In the genomic region with DNA sequence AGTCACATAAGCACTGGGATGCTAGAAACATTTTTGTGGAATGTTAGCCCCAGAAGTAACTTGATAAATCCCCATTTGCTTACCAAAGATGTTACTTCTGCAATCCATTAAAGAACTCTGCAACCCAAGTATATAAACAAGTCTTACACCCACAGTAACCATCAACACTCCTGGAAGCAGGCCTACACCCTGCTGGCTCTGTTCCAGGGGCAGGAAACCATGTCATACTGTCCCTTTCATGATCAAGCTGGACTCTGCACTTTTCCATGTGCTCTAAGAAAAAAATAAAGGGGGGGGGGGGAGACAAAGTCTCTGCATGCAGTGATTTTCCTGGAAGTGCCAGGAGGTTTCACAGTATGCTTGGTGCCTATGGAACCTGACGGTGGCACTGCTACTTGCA, we compare ENCODE assay signal across 24 mouse cellular contexts.
DNase-seq lines count a peak whose midpoint lies in the region; ATAC-seq lines count a peak whose summit lies in the region.
"Had no signal": no experiment of that assay in that cellular context is flagged by ENCODE, and none has a peak within 500 bp of the region (broad histone marks: within the 10 kb centered on the region; RNA-seq: fewer than 3 reads in every experiment).

No protein-coding gene starts in this region.

- 78% methylated on average over 1 of the region's 1 CpGs for WGBS in heart, embryonic 12.5 days
- 87% methylated on average over 1 of the region's 1 CpGs for WGBS in kidney, embryonic 16.5 days

- peaks cover 6% of the 10 kb centered on the region; the same call in 1 of the 2 replicates for H3K4me1 ChIP-seq in heart, embryonic 12.5 days (replicated peaks)
- H3K4me1 ChIP-seq in kidney, embryonic 16.5 days (ENCODE audit: insufficient read depth, low read length): no peaks in the 10 kb centered on the region
- H3K4me1 ChIP-seq: forebrain, embryonic 10.5 days; hindbrain, embryonic 12.5 days; limb, embryonic 15.5 days; lung, embryonic 15.5 days; midbrain, embryonic 10.5 days; stomach, embryonic 15.5 days had no signal

- no peak overlapping the region for H3K4me3 ChIP-seq in heart, embryonic 12.5 days
- H3K4me3 ChIP-seq in kidney, embryonic 16.5 days (ENCODE audit: low read length): no peak overlapping the region
- H3K4me3 ChIP-seq: forebrain, embryonic 10.5 days; heart, adult 2 months; hindbrain, embryonic 12.5 days; limb, embryonic 15.5 days; lung, embryonic 15.5 days; midbrain, embryonic 10.5 days; stomach, embryonic 15.5 days had no signal

- ATAC-seq in heart, embryonic 12.5 days (ENCODE audit: insufficient number of reproducible peaks, low FRiP score): no peak
- no peak for ATAC-seq in kidney, embryonic 16.5 days (ENCODE audit: low FRiP score, low TSS enrichment)

- no peaks in the 10 kb centered on the region for H3K27me3 ChIP-seq in heart, embryonic 12.5 days (replicated peaks)
- H3K27me3 ChIP-seq in kidney, embryonic 16.5 days (ENCODE audit: insufficient read depth, low read length): no peaks in the 10 kb centered on the region
- H3K27me3 ChIP-seq: hindbrain, embryonic 12.5 days; limb, embryonic 15.5 days; lung, embryonic 15.5 days; stomach, embryonic 15.5 days had no signal

- H3K4me2 ChIP-seq in heart, embryonic 12.5 days: no peak overlapping the region
- no peak overlapping the region for H3K4me2 ChIP-seq in kidney, embryonic 16.5 days (replicated peaks; ENCODE audit: low read depth, low read length)
- H3K4me2 ChIP-seq: hindbrain, embryonic 12.5 days; limb, embryonic 15.5 days; lung, embryonic 15.5 days; stomach, embryonic 15.5 days had no signal

- no peak overlapping the region for H3K27ac ChIP-seq in heart, embryonic 12.5 days (ENCODE audit: poor library complexity, severe bottlenecking)
- H3K27ac ChIP-seq in kidney, embryonic 16.5 days (ENCODE audit: low read length): no peak overlapping the region
- H3K27ac ChIP-seq: forebrain, embryonic 10.5 days; heart, adult 2 months; hindbrain, embryonic 12.5 days; limb, embryonic 15.5 days; liver, embryonic 14.5 days; lung, embryonic 15.5 days; midbrain, embryonic 10.5 days; stomach, embryonic 15.5 days had no signal

- no peaks in the 10 kb centered on the region for H3K9me3 ChIP-seq in heart, embryonic 12.5 days (replicated peaks)
- no peaks in the 10 kb centered on the region for H3K9me3 ChIP-seq in kidney, embryonic 16.5 days (ENCODE audit: low read length)
- H3K9me3 ChIP-seq: forebrain, embryonic 10.5 days; hindbrain, embryonic 12.5 days; limb, embryonic 15.5 days; lung, embryonic 15.5 days; midbrain, embryonic 10.5 days; stomach, embryonic 15.5 days had no signal

- H3K9ac ChIP-seq in heart, embryonic 12.5 days: no peak overlapping the region
- no peak overlapping the region for H3K9ac ChIP-seq in kidney, embryonic 16.5 days (replicated peaks; ENCODE audit: low read length)
- H3K9ac ChIP-seq: forebrain, postnatal 0 days; hindbrain, embryonic 12.5 days; limb, embryonic 15.5 days; liver, embryonic 14.5 days; lung, embryonic 15.5 days; stomach, embryonic 15.5 days had no signal

- H3K36me3 ChIP-seq in heart, embryonic 12.5 days: no peaks in the 10 kb centered on the region
- no peaks in the 10 kb centered on the region for H3K36me3 ChIP-seq in kidney, embryonic 16.5 days (ENCODE audit: insufficient read depth, low read length)
- H3K36me3 ChIP-seq: forebrain, embryonic 10.5 days; hindbrain, embryonic 12.5 days; limb, embryonic 15.5 days; lung, embryonic 15.5 days; midbrain, embryonic 10.5 days; stomach, embryonic 15.5 days had no signal

- peak; percentile 40 for DNase-seq in heart, postnatal 4 days
- peak; percentile 37 for DNase-seq in kidney, postnatal 14 days
- DNase-seq in adipocyte (ENCODE audit: low spot score): peak; percentile 34
- peak; percentile 42 to 58 for DNase-seq in kidney, postnatal 4 days
- DNase-seq in urinary bladder, adult 18-20 months (ENCODE audit: low spot score in 2 of 2): no peak
- DNase-seq: adrenal gland, postnatal 36 days; cerebellum, adult 11 months; forebrain, postnatal 0 days; gastrocnemius, postnatal 25 days; heart, adult 2 months; layer of hippocampus, adult 9-11 months; right cerebral cortex, adult 18-20 months; right cerebral cortex, postnatal 4 days; thymus, adult 18-20 months; thymus, postnatal 36 days had no signal

Comparison
In these comparisons a context has a peak if more than half of its experiments do, and no peak if none do; other contexts are left out.
1. DNase-seq: peak in heart, postnatal 4 days (single experiment), kidney, postnatal 14 days (single experiment), adipocyte (single experiment) and kidney, postnatal 4 days (2 of 2); none in urinary bladder, adult 18-20 months (0 of 2).